Mouse (Mus musculus) retina, postnatal 1 day (tissue): ENCODE measurements around the gene Mup2.
"Not testable (repeated sequence)": the region's sequence is repeated elsewhere in the genome, so short reads cannot be mapped to it uniquely, and the experiment has no call there.

Experiments used
- DNase-seq: peaks from one replicate; pipeline ENCODE4 v3.0.0-alpha.2; 2012

The Mup2 gene

GRCm38 (mm10) chr4:60154189-60154588 lies at the start of gene Mup2:
Mup2 (minus strand) TSS chr4:60154289.
- DNase-seq, result not testable (repeated sequence)
